Mouse (Mus musculus) spleen, postnatal 10 days (tissue): ENCODE data around the gene Etv3.
"Not testable (repeated sequence)": the region's sequence is repeated elsewhere in the genome, so short reads cannot be mapped to it uniquely, and the experiment has no call there.

ENCODE experiments used
- DNase-seq, 2 experiments: peaks; one replicate each; pipeline ENCODE4 v3.0.0; 2021 to 2022; ENCODE audit warnings: low spot score in 2 of 2

Etv3 gene

DNA sequence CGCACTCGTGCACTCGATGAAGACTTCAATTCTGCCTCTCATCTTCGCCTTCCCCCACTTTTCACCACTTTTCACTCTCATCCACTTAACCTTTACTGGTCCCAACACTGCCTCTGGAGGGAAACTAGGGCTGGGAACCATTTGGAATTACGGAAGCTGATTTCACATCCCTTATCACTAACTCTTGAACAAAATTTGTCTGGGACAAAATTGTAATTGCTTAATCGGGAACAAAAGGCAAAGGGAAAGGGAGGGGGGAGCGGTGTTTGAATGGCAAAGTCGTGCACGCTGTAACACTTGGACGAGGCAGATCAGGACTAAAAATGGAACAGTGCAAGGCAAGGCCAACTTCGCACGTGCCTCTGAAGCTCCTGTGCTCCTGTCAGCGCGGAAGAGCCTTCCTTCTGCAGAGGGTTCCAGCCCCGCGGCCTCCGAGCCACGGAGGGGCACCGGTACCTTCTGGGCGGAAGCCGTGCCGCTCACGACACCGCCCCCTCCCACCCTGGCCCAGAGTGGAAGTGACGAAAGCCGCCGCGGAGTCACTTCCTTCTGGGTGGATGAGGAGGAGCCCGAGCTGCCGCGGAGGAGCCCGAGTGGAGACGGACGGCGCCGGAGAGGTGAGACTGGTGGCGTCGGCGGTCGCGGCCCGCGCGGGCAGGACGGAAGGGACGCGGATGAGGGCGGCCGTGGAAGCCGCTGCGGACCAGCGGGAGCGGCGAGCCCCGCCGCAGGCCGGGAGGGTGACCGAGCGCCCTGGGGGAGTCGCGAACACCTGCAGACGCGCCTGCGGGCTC is at the start of gene Etv3:
Gene Etv3, plus strand, starts transcription at position 365 of the 794 bp plus-strand sequence.
- peak; percentile 65 to 87 for DNase-seq

DNA sequence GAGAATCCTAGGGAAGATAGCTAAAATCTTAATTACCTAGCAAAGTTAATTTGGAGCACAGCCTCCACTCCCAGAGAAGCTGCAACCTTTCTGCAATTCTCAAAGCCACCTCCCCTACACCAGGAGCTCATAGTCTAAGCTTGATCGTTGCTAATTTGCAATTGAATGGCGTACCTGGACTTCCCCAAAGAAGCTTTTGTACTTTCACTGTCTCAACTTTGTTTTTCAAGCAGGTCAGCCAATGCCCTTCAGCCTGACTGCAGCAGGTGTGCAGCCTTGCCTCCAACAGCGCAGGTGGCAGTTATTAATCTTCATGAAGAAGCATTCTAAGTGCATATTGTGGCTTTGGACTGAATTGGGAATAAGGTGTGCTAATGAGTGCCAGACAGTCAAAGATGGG is 47.3 kb upstream of the Etv3 start:
- DNase-seq = not testable (repeated sequence)

DNA sequence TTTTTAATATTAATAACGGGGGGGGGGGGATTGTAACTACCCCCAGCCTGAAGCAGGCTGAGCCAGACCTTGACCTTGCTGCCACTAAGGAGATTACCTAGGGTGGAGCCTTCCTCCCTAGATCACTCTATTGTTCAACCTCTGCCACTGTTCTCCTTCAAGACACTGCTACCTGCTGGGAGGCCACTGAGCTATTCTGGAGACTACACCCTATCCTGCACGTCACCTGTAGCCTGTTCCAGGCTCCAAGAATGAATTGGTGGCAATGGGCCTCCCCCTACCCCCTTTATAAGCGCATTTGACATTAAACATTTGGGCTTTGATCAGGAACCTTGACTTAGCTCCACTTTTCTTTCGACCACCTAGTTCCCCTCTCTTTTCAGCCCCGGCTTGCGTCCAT is 46.6 kb upstream of the Etv3 start:
- DNase-seq = not testable (repeated sequence)

DNA sequence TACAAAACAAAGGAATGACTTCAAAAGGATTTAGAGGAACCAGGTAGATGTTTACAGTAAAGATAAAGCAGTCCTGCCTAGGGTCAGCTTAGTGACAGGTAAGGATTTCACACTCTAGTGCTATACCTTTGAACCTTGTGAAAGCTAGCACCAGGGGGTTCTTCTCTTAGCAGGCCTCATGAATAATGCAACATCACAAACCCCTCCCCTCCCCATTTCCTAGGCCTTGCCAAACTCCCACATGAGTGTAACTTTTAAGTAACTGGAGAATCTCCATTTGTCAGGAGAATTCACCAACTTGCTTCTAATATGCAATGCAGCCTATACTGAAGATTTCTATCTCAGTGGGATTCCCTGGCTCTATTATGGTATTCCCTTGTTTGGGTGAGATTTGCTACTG is 46.0 kb upstream of the Etv3 start:
- DNase-seq = not testable (repeated sequence)

DNA sequence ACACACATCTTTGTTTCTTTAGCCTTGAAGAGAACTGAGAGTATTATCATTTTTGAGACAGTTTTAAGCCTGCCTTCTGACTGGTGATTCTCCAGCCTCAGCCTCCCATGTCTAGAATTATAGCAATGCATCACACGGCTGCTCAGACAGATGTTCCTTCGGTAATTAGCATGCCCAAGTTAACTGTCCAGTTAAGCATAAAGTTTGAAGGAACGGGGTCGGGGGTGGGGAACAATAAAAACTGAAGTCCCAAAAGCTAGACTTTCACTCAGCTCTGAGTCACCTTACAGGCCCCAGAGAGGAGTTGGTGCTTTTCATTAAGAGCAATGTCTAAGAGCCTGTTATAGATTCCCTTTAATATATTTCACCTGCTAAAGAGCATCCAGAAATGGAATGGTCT is 37.8 kb upstream of the Etv3 start:
- DNase-seq = no peak

DNA sequence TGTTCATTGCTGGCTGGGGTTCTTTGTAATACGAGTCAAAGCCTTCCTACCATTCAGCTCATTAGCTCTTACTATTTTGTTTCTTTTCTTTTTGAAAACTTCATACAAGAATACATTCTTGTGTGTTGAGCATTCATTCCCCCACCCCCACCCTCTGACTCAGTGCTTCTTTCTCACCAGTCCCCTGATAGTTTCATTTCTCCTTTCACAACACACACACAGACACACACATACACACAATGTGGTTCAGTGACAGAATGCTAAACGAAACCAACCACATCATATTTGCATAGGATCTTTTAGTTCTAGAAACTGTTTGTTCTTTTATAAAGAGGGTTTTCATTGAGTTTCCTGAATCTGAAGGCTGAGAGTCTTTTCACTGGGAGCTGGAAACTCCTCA is 37.3 kb upstream of the Etv3 start:
- DNase-seq = no peak

DNA sequence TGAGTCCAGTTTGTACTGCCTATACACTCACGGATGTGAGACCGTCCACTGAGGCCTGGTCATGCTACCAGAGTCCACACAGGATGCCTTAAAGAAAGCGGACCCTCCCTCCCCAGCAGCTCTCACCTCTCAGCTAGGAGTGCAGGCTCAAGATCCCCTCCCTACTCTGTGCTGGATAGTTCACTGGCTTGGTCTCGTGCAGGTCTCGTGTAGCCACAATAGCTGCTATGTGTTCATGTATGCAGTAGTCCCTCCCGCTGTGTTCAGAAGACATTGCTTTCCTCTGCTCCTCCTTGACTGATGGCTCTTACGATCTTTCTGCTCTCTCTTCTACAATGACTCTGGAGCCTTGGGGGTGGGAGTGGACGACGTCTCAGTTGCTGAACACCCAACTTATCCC is 26.9 kb upstream of the Etv3 start:
- DNase-seq = no peak

DNA sequence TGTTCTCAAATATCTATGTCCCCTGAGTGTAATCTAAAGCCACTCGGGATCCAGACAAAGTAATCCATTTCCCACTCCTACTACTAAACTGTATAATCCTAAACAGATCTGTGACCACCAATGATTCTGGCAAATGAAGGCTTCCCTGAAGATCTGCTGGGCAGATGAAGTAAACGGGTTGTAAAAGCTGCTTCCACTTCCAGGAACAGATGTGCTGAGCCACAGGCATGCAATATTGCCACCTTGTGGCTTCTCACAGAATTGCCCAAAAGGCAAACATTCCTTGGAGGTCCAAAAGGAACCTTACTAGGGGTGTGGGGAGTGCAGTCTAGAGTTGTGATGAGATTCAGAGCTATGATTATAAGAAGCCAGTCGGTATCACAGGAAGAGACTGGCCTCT is 26.1 kb upstream of the Etv3 start:
- DNase-seq = peak; percentile 54 to 71

DNA sequence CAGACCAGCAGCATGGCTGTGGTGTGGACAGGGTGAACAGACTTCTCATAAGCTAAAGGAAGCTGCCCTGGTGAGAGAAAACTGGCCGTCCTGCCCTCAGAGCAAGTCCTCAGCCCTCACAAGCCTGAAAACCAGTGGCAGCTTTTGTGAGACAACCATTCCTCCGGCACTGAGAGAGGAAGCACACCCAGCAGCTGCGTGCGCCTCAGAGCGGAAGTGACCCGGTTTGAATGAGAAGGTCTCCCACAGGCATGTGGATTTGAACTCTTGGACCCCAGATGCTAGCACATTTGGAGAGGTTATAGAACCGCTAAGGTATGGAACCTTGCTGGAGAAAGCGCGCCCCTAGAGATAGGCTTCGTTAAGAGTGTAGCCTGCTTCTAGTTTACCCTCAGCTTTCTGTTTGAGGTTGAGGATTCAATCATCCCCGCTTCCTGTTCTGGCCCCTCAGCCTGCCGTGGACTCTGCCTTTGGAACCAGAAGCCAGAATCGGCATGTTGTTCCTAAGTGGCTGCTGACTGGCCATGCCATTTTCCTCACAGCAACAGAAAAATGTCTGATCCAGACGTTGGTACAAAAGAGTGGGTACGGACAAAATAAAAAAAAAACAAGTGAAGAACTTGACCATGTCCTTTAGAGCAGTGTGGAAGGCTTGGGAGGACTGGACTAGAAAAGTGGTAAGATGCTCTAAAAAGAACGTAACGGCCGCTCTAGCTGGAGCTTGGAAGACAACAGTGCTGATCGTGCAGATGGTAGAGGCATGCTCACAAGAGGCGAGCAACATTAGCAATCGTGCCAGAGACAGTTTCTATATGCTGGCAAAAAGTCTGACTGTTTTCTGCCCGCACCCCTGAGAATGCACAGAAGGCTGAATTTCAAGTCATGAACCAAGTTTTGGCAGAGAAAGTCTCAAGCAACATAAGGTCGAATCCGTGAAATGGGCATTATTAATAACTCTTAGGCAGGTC is 24.8 kb upstream of the Etv3 start:
- peak in 1 of 2 experiments; percentile 67 for DNase-seq

DNA sequence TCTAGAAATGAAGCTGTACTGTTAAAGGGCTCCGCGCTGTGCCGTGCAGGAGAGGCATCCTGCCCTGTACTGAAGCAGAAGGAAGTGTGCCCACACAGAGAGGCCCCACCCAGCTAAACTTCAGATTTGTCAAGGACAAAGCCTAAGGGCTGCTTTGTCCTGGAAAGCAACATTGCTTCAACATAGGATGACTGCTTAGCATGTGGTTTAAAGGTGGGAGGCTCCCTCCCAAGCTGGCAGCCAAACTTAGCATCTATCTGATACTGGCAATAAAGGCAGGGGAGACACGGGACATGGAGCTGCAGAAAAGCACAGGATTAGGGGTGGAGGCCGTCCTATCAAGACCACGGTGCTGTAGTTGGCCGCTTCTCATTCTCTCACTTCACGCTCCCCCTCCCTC is 24.1 kb upstream of the Etv3 start:
- no peak for DNase-seq

DNA sequence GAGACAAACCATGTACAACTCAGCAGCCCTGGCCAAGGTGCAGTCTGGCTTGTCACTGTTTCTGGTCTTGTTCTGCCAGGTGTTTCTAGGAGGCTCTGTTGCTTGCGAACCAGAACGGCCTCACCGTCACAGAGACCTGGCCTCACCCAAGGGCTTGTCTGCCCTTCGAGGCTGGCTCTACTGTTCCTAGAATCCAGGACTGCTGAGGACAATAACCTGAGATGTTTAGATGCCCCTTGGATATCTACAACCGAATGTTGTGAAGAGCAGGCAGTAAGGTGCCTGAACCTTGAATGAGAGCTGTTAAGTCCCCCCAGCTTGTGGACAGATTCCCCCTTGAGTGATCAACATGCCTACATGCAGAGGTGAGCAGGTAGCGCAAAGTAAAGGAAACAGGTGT is 22.4 kb upstream of the Etv3 start:
- no peak for DNase-seq

DNA sequence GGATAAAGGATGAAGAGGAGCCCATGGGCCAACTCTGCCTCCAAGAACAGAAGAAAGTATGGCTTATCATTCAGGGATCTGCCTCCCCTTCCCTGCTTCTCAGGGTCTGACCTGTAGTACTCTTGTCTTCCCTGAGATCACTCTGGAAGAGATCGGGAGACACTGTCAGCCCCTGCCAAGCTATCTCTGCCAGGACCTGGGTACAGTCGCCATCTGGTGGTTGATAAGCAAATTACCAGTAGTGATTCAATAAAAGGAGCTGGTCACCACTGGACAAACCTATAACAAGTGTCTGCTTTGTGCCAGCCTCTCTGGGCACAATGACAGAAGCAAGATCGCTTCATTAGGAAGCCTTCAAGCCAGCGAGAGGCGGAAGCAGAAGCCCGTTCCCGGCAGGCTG is 20.9 kb upstream of the Etv3 start:
- DNase-seq = peak in 1 of 2 experiments; percentile 47

DNA sequence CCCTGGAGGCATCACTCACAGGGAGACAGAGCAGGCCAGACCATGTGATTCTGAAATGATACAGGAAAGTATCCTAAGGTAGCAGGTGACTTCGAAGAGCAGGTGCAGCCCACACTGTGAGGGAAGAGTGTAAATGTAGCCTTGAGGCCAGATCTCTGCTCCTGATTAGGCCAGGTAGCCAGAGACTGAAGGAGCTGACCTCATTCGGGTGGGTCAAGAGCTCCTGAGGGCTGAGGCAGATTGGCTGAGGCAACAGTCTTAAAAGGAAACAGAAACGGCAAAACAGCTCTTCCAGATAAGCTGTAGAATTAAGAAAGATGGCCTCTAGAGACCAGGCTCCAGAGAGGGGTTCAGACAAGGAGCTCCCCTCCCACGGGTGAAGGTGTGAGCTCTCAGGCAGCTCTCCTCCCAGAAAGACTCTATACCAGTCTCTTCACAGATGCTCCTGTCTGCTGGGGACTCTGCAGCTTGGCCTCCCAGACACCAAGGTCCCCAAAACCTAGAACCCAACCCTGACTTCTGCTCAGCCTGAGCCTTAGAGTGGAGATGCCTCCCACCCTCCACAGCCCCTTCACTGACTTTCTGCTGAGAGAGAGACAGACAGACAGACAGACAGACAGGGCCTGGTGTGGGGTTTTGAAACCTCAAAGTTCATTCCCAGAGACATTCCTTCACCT is 20.3 kb upstream of the Etv3 start:
- no peak for DNase-seq

DNA sequence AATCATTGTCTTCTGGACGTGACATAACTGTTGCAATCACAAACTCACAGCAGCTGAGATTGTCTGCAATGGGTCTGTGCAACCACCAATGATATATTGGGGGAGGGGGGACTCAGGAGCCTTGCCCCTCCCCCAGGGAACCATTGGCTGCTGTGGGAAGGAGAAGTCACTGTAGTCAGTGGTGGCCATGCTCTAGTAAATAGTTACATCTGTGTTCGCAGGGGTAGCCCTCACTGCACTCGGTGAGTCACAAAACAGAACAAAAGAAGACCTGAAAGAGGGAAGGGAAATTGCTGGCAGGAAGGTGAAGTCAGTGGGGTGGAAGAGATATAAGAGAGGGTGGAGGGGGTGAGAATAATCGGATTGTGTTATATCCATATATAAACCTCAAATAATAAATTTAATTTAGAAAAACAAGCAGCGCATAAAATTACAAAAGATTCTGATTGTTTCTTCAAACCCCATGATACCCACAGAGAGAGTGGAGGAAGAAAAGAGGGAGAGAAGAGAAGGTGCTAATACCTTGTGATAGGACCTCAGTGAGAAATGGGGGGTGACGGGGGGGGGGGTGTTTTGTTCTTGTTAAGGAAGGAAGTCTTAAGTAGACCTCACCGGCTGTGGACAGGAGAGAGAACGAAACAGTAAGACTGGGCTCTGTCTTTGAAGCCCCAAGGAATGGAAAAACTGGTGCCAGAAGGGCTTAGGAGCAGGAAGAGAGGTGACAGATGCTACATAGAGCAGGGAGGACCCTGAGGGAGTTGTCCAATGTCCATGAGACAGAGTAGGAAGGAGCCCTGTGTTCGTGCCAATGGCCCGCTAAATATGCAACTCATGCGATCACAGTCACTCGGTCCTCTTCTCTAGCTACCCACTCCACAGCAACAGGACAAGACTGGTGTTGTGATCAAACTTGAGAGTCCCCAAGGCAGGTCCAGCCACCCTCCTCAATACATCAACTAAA is 18.5 kb upstream of the Etv3 start:
- peak in 1 of 2 experiments; percentile 56 for DNase-seq

DNA sequence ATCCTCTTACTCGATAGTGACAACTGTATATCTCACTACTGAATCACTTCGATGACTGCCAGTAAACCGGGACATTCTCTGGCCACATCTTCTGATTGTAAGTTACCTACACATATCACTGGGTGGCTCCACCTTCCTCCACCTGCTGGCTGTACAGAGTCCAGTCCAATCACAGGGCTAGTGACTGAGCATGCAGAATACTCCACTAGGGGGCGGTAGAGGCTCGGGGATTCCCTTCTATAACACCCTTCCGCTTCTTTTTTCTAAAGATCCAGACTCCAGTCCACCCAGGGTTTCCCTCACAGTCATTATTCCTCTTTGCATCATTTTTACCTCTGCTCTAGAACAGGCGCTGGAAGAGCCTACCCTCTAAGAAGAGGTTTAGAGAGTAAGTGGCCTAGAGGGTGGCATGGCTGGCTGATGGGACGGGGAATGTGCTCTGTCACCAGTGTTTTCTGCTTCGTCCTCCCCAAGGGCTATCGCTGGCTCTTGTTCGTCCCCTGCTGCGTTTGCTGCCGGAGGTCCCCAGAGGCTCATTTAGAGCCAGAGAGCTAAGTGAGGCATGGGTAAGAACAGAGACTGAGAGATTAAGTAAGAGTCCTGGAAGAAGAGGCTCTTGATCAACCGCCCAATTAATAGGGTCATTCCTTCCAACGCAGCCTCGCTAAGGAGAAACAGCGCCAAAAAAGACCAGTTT is 16.9 kb upstream of the Etv3 start:
- DNase-seq = peak; percentile 62 to 89

DNA sequence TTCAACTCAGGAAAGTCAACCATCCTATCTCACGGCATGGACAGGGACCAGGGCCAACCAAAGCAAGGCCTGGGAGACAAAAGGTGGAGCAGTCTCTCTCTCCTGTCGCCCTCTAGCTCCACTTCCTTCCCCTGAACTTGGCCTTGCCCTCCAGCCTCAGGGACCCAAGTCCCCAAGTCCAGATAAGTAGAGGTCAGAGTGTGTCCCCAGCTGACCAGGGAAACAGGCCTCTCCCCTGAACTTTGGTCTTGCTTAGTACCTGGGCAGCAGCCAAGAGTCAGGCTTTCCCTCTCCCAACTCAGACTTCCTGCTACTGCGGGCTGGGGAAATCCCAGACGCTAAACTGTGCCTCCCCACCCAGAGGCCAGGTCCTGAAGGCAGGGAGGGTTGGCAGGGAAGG is 16.1 kb upstream of the Etv3 start:
- DNase-seq = no peak

DNA sequence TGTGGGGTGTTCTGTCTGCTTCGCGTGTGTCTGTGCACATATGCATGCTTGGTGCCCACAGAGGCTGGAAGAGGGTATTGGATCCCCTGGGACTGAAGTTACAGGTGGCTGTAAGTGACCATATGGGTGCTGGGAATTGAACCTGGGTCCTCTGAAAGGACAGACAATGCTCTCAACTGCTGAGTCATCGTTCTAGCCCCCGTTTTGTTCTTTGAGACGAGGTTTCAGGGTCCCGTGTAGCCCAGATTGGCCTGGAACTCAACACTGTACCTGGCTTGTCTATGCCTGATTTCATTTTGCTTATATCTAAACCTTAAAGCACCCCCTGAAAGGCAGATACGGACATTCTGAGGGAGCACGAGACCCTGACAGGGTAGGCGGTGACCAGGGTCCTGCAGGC is 14.4 kb upstream of the Etv3 start:
- no peak for DNase-seq

DNA sequence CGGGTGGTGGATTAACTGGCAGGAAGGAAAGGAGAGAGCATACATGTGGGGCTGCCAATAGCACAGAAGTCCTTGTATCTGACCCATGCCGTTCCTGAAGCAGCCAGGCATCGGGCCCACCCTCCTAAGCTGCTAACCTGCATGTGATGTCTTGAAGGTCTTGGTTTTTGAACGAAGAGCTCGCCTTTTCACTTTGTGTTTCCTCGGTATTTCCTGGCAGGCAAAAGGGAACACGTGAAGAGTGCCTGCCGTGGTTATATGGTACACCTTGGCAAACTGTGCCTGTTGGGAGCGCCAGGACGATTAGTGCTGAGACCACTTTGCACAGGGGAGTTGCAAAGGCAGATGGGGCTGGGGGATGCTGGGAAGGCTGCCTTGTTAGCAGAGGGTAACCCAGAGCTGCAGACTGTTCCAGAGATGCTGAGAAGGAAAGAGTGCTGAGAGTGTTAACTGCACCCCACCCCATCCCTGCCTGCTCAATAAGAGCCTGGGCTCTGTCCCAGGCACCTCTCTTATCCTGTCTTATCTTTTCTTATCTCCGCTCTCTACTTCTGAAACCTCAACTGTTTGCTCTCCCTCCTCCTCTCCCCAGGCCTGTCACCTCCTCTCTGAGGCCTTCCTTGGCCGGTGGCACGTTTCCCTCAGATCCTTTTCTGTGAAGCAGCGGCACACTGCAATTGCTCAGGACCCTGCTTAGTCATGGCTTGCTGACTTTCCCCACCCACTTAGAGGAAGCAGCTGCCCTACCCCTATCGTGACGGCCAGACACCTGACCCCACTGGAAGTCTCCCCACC is 13.0 kb upstream of the Etv3 start:
- no peak for DNase-seq

DNA sequence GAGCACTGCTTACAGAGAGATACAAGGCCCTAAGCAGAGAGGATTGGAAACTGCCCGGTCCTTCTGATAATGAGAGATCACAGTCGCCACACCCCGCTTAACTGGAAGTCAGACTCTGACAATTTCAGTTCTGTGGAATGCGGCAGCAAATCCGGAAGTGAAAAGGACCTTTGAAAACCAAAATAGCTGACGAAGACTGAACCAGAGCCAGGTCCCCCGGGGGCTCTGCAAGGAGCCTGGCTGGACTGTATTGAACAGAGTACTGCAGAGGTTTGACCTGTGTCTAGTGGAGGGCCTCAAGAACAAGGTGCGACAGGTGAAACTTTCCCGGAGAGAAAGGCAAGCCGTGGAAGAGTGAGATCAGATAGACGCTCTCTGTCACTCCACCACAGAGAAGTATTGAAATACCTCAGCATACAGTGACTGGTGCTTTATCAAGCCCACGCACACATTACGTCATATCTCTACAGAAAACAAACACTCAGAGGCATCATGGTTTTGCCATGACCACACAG is 9.6 kb upstream of the Etv3 start:
- DNase-seq = no peak
